Mouse (Mus musculus): Measurements from ENCODE around the gene Ifna9. TPM values are rescaled to one million over a fixed set of nuclear protein-coding genes. Genes with fewer than 3 reads are reported as not detected.

The Ifna9 gene
- polyA plus RNA-seq, 1 experiment from 2014 or later, result not detected

Other genes with a start within 250 kb of the Ifna9 start
- 3.9 TPM in 2 replicates for gene Hacd4, start 153.5 kb downstream of the Ifna9 start, polyA plus RNA-seq (2015; fragmentation: Nextera tagmentation; extraction: Ambion mirVana)
- gene Ifnb1, start 69.6 kb downstream of the Ifna9 start, polyA plus RNA-seq (2015; fragmentation: Nextera tagmentation; extraction: Ambion mirVana), result not detected in 2 replicates
- not detected in 2 replicates for gene Ifna15, start 34.1 kb downstream of the Ifna9 start, polyA plus RNA-seq (2015; fragmentation: Nextera tagmentation; extraction: Ambion mirVana)
- gene Ifna14, start 20.6 kb downstream of the Ifna9 start, polyA plus RNA-seq (2015; fragmentation: Nextera tagmentation; extraction: Ambion mirVana), result not detected in 2 replicates
- gene Ifna12, start 11.0 kb upstream of the Ifna9 start, polyA plus RNA-seq (2015; fragmentation: Nextera tagmentation; extraction: Ambion mirVana), result not detected in 2 replicates
- gene C87499, start 42.0 kb upstream of the Ifna9 start, polyA plus RNA-seq (2015; fragmentation: Nextera tagmentation; extraction: Ambion mirVana), result not detected in 2 replicates
- not detected in 2 replicates for gene Ifna13, start 52.1 kb upstream of the Ifna9 start, polyA plus RNA-seq (2015; fragmentation: Nextera tagmentation; extraction: Ambion mirVana)
- not detected in 2 replicates for gene Ifna16, start 84.5 kb upstream of the Ifna9 start, polyA plus RNA-seq (2015; fragmentation: Nextera tagmentation; extraction: Ambion mirVana)
- gene Ifna2, start 91.5 kb upstream of the Ifna9 start, polyA plus RNA-seq (2015; fragmentation: Nextera tagmentation; extraction: Ambion mirVana), result not detected in 2 replicates
- gene Ifnab, start 99.0 kb upstream of the Ifna9 start, polyA plus RNA-seq (2015; fragmentation: Nextera tagmentation; extraction: Ambion mirVana), result not detected in 2 replicates
- gene Gm26566, start 129.4 kb upstream of the Ifna9 start, polyA plus RNA-seq (2015; fragmentation: Nextera tagmentation; extraction: Ambion mirVana), result 1.2 and 1.6 TPM in 2 replicates
- gene Klhl9, start 130.1 kb upstream of the Ifna9 start, polyA plus RNA-seq (2015; fragmentation: Nextera tagmentation; extraction: Ambion mirVana), result 112 and 117 TPM in 2 replicates
- gene Gm13271, start 162.5 kb upstream of the Ifna9 start, polyA plus RNA-seq (2015; fragmentation: Nextera tagmentation; extraction: Ambion mirVana), result not detected in 2 replicates
- gene Gm13283, start 167.7 kb upstream of the Ifna9 start, polyA plus RNA-seq (2015; fragmentation: Nextera tagmentation; extraction: Ambion mirVana), result not detected in 2 replicates
- gene Gm13290, start 181.4 kb upstream of the Ifna9 start, polyA plus RNA-seq (2015; fragmentation: Nextera tagmentation; extraction: Ambion mirVana), result not detected in 2 replicates
- not detected in 2 replicates for gene Gm13289, start 184.5 kb upstream of the Ifna9 start, polyA plus RNA-seq (2015; fragmentation: Nextera tagmentation; extraction: Ambion mirVana)
- not detected in 2 replicates for gene Gm13272, start 187.5 kb upstream of the Ifna9 start, polyA plus RNA-seq (2015; fragmentation: Nextera tagmentation; extraction: Ambion mirVana)
- 0.14 and 0.17 TPM in 2 replicates for gene Ifnz, start 189.7 kb upstream of the Ifna9 start, polyA plus RNA-seq (2015; fragmentation: Nextera tagmentation; extraction: Ambion mirVana)
- gene Gm13276, start 193.3 kb upstream of the Ifna9 start, polyA plus RNA-seq (2015; fragmentation: Nextera tagmentation; extraction: Ambion mirVana), result not detected in 2 replicates
- gene Gm13277, start 196.2 kb upstream of the Ifna9 start, polyA plus RNA-seq (2015; fragmentation: Nextera tagmentation; extraction: Ambion mirVana), result not detected in 2 replicates
- not detected in 2 replicates for gene Gm13278, start 199.2 kb upstream of the Ifna9 start, polyA plus RNA-seq (2015; fragmentation: Nextera tagmentation; extraction: Ambion mirVana)
- gene Gm13275, start 202.1 kb upstream of the Ifna9 start, polyA plus RNA-seq (2015; fragmentation: Nextera tagmentation; extraction: Ambion mirVana), result not detected in 2 replicates
- gene Gm13279, start 205.0 kb upstream of the Ifna9 start, polyA plus RNA-seq (2015; fragmentation: Nextera tagmentation; extraction: Ambion mirVana), result not detected in 2 replicates
- gene Gm13285, start 207.3 kb upstream of the Ifna9 start, polyA plus RNA-seq (2015; fragmentation: Nextera tagmentation; extraction: Ambion mirVana), result not detected in 2 replicates
- gene Gm13287, start 210.9 kb upstream of the Ifna9 start, polyA plus RNA-seq (2015; fragmentation: Nextera tagmentation; extraction: Ambion mirVana), result not detected in 2 replicates
- not detected in 2 replicates for gene Gm13288, start 213.1 kb upstream of the Ifna9 start, polyA plus RNA-seq (2015; fragmentation: Nextera tagmentation; extraction: Ambion mirVana)
- gene Ifna7, start 223.8 kb upstream of the Ifna9 start, polyA plus RNA-seq (2015; fragmentation: Nextera tagmentation; extraction: Ambion mirVana), result not detected in 2 replicates
- not detected in 2 replicates for gene Ifna11, start 227.6 kb upstream of the Ifna9 start, polyA plus RNA-seq (2015; fragmentation: Nextera tagmentation; extraction: Ambion mirVana)
- gene Ifna6, start 235.0 kb upstream of the Ifna9 start, polyA plus RNA-seq (2015; fragmentation: Nextera tagmentation; extraction: Ambion mirVana), result not detected in 2 replicates
- not detected in 2 replicates for gene Ifna5, start 243.1 kb upstream of the Ifna9 start, polyA plus RNA-seq (2015; fragmentation: Nextera tagmentation; extraction: Ambion mirVana)
- gene Ifna4, start 249.5 kb upstream of the Ifna9 start, polyA plus RNA-seq (2015; fragmentation: Nextera tagmentation; extraction: Ambion mirVana), result not detected in 2 replicates

Measured in midbrain, embryonic 15.5 days (tissue).